Mouse (Mus musculus) C2C12 (cell line): ENCODE results near the gene Mtg1.

Experiments used
- CTCF ChIP-seq: IDR thresholded peaks from one replicate; pipeline ENCODE4 v1.5.1; 2011; ENCODE audit not compliant: control insufficient read depth, insufficient read depth, insufficient read length
- MAX ChIP-seq: IDR thresholded peaks from one replicate; pipeline ENCODE4 v1.6.1; 2011; ENCODE audit warnings: mild to moderate bottlenecking, control low read depth

GRCm38 (mm10) chr7:140127911-140128310, 9.5 kb upstream of the Mtg1 start:
- TF ChIP-seq CTCF (no peak), MAX (no peak)
